Mouse (Mus musculus): Measurements from ENCODE around the gene Ophn1.

Ophn1 gene

GRCm38 (mm10) chrX:98803813-98804212 lies 87.0 kb downstream of the Ophn1 start:
- no peak for DNase-seq (ENCODE audit: low read depth)

DNA sequence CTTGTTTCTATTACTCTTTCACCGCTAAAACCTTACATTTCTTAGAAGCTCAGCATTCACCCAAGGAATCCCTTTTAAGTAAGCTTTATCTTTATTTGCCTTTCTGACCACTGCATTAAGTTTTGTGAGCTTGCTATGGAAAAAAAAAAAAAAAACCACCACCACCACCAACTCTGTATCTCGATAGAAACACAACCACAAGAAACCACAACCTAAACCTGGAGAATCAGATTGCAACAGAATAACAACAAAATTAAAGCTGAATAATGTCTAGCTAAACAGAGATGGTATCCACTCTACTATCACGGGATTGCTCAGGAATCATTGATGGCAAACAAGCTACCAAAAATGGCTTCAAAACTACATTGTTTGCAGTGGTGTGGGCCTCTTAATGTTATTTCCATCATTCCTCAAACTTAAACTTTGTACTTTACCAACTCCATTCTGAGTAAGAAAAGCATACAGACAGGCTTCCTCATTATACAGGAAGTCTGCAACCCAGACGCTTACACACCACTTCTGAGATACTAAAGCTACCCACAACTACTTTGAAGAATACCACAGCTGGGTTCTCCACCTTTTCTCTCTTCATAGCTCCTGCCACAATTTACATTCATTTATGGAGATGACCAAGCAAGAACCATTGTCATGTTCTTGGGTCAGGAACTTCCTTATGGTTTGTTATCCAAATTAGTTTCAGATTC lies 116.4 kb downstream of the Ophn1 start:
- no peak for DNase-seq (ENCODE audit: low read depth)

- DNase-seq (ENCODE audit: low read depth) = no peak
Observed at GRCm38 (mm10) chrX:98755089-98755488, 135.7 kb downstream of the Ophn1 start.

DNA sequence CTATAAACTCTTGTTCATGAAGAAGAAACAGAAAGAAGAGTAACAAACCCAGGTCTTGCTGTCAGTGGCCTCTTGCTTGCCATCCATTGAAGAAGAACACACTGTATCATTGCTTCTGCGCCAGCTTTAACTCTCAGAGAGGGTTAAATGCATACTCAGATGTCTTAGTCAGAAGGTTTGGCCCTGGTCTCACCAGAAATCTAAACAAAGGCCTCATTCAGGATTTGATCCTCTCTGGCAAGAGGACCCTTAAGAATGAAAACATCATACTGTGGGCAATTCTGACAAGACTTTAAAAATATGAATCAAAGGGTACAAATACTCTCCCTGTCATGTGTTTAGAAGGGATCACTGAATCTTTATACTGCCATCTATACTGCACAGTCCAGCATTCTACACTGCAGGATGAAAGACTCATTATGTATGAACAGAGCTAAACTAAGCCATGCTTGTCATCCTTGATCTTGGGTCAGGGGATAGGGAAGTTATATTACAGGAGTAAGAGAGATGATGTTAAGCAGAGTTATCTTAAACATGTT lies 139.5 kb downstream of the Ophn1 start:
- no peak for DNase-seq (ENCODE audit: low read depth)

GRCm38 (mm10) chrX:98736758-98737157 lies 154.1 kb downstream of the Ophn1 start:
- no peak for DNase-seq (ENCODE audit: low read depth)

DNA sequence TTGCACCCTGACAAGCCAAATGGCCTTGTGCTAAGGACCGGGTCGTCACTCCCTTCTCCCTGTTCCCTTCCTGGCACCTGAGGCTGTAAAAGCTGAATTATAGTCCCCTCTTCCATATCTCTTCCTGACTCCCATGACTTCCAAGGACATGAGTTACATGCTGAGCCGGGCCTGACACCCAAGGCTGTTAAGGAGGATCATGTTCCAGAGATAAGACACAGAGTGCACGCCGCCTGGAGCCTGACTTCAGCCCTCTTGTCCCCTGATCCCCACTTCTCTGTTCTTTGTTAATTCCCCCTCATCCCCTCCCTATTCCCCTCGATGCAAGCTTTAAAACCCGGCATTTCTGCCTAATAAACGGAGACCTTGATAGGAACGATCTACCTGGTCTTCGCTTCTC lies 167.8 kb downstream of the Ophn1 start:
- DNase-seq (ENCODE audit: low read depth) = no peak

GRCm38 (mm10) chrX:98707766-98708165 lies 183.1 kb downstream of the Ophn1 start:
- no peak for DNase-seq (ENCODE audit: low read depth)

GRCm38 (mm10) chrX:98701635-98702034 lies 189.2 kb downstream of the Ophn1 start:
- peak; percentile 10 for DNase-seq (ENCODE audit: low read depth)

GRCm38 (mm10) chrX:98682603-98683002 lies 208.2 kb downstream of the Ophn1 start:
- DNase-seq (ENCODE audit: low read depth) = no peak

GRCm38 (mm10) chrX:98681281-98681680 lies 209.5 kb downstream of the Ophn1 start:
- no peak for DNase-seq (ENCODE audit: low read depth)

DNA sequence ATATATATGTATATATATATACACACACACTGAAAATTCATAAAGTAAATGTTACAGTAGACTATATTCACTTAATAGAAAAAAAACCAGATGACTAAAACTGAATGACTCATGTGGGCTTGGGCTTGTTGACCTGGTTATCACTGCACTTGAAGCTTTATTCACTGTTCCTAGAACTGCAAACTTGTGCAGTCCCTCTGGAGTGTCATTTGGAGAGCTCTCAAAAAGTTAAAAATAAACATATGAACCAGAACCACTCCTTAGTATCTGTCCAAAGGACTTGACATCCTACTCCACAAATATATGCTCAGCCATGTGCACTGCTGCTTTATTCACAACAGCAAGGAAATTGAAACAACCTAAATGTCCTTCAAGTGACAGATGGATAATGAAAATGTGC lies 219.8 kb downstream of the Ophn1 start:
- no peak for DNase-seq (ENCODE audit: low read depth)

- DNase-seq (ENCODE audit: low read depth) = no peak
Observed at GRCm38 (mm10) chrX:98651431-98651830, 239.4 kb downstream of the Ophn1 start.

DNA sequence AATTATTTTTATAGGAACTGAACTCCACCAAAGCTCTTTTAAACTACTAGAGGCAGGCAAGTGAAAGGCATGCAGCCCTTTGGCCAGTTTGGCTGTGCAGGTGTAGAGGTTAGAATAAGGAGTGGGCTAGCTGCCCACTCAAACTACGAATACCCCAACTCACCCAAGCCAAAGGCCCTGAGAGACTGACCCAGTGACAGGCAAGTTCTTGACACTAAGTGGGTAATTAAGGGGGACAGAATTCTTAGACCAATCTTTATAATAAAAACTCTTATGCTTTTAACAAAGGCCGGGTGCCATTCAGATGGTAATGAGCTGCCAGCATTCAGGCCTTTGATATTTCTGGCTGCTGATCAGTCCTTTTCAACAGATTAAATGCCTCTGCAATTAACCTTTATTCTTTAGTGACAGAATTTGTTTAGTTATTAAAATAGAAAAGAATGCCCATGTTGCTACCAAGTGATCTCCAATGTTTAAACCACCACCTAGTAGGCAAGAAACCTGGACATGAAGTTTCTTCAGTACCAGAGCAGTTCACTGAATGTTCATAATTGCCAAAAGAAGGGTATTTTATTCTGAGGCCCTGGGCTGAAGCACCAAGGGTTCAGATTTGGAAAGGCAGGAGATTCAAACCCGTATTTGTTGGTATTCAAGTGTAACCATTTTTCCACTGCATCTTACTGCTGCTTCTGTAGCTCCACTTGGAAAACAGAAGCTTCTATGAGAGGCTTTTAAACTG lies 262.0 kb downstream of the Ophn1 start:
- DNase-seq (ENCODE audit: low read depth) = no peak

GRCm38 (mm10) chrX:98618865-98619264 lies 272.0 kb downstream of the Ophn1 start:
- DNase-seq (ENCODE audit: low read depth) = peak; percentile 1

- no peak for DNase-seq (ENCODE audit: low read depth)
Observed at GRCm38 (mm10) chrX:98617426-98617825, 273.4 kb downstream of the Ophn1 start.

DNA sequence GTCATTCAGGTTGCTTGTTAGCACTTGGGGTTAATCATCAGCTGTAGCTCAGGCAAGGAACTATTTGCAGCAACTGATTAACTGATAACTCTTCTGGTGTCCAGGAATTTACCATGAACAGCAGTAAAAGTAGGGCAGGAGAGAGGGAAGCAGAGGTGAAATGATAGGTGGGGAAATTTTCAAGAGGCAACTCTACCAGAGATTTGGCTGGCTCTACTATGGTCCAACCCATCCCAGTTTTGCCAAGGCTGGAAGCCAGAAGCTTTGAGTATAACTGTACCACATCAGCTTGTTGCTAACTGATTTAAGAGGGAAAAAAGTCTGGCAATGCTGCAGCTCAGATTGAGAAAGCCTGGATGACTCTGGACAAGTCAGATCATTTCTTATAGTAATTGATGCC lies 316.6 kb downstream of the Ophn1 start:
- no peak for DNase-seq (ENCODE audit: low read depth)

- DNase-seq (ENCODE audit: low read depth) = no peak
Observed at GRCm38 (mm10) chrX:98546458-98546857, 344.4 kb downstream of the Ophn1 start.

GRCm38 (mm10) chrX:98515329-98515728 lies 375.5 kb downstream of the Ophn1 start:
- DNase-seq (ENCODE audit: low read depth) = no peak

DNA sequence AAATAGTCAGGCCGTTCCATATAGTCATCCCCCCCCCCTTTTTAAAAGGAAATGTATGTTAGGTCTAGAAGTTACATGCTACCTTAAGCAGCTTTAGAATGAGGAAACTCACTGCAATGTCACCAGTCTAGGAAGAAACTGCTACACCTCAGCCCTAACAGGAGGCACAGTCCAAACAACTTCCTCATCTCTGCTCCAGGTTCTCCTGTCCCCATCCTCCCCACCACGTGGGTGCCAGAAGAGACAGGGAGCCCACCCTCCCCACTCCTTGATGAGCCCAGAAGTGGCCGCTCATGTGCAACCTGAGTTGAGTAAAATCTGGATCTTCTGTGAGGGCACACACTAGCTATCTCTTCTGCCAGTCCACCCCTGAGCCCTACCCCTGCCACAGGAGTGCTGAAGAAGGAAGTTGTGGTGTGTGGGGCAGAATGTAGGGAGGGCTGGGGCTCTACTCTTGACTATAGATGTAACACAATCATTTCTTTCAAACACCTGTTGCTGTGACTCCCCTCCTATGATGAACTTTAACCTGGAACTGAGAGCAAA lies 376.4 kb downstream of the Ophn1 start:
- no peak for DNase-seq (ENCODE audit: low read depth)
